Mouse (Mus musculus) thymus, postnatal 14 days (tissue): Measurements from ENCODE around the gene Cdhr5.
"Not testable (repeated sequence)": the region's sequence is repeated elsewhere in the genome, so short reads cannot be mapped to it uniquely, and the experiment has no call there.

Source experiments
- DNase-seq: peaks from one replicate; pipeline ENCODE4 v3.0.0; 2021

Cdhr5 gene

GRCm38 (mm10) chr7:141277701-141278678 is 1.4 kb upstream of the Cdhr5 start:
- no peak for DNase-seq

GRCm38 (mm10) chr7:141275356-141275755 is 1.2 kb downstream of the Cdhr5 start:
- no peak for DNase-seq

GRCm38 (mm10) chr7:141270631-141271030 is 6.0 kb downstream of the Cdhr5 start:
- no peak for DNase-seq

- no peak for DNase-seq
Measured at GRCm38 (mm10) chr7:141269273-141269545, 7.4 kb downstream of the Cdhr5 start.

- DNase-seq, result no peak
Measured at GRCm38 (mm10) chr7:141268466-141269272, 7.9 kb downstream of the Cdhr5 start.

- DNase-seq, result peak; percentile 78
Measured at GRCm38 (mm10) chr7:141265739-141266561, 10.6 kb downstream of the Cdhr5 start, which contains the start of gene Irf7. Irf7 (minus strand) TSS chr7:141266481.

GRCm38 (mm10) chr7:141265411-141265738 is 11.2 kb downstream of the Cdhr5 start:
- no peak for DNase-seq

- peak; percentile 81 for DNase-seq
Measured at GRCm38 (mm10) chr7:141264761-141265410, 11.7 kb downstream of the Cdhr5 start.

GRCm38 (mm10) chr7:141264041-141264700 is 12.4 kb downstream of the Cdhr5 start:
- no peak for DNase-seq

GRCm38 (mm10) chr7:141263640-141264039 is 12.9 kb downstream of the Cdhr5 start:
- no peak for DNase-seq

- DNase-seq, result no peak
Measured at GRCm38 (mm10) chr7:141261480-141261879, 15.1 kb downstream of the Cdhr5 start.

GRCm38 (mm10) chr7:141256159-141256558 is 20.4 kb downstream of the Cdhr5 start:
- no peak for DNase-seq

GRCm38 (mm10) chr7:141250486-141250885 is 26.1 kb downstream of the Cdhr5 start:
- not testable (repeated sequence) for DNase-seq

GRCm38 (mm10) chr7:141231551-141231950 is 45.0 kb downstream of the Cdhr5 start:
- no peak for DNase-seq

- no peak for DNase-seq
Measured at GRCm38 (mm10) chr7:141231111-141231510, 45.5 kb downstream of the Cdhr5 start.

- no peak for DNase-seq
Measured at GRCm38 (mm10) chr7:141230570-141230969, 46.0 kb downstream of the Cdhr5 start.

- no peak for DNase-seq
Measured at GRCm38 (mm10) chr7:141229702-141230101, 46.9 kb downstream of the Cdhr5 start.

- peak; percentile 94 for DNase-seq
Measured at GRCm38 (mm10) chr7:141228279-141229067, 48.1 kb downstream of the Cdhr5 start, which contains the start of gene Phrf1. Phrf1 (plus strand) TSS chr7:141228784.

GRCm38 (mm10) chr7:141227796-141228195 is 48.8 kb downstream of the Cdhr5 start:
- DNase-seq, result no peak

- DNase-seq, result no peak
Measured at GRCm38 (mm10) chr7:141226535-141226934, 50.1 kb downstream of the Cdhr5 start.

GRCm38 (mm10) chr7:141222696-141223215 is 53.8 kb downstream of the Cdhr5 start:
- DNase-seq, result no peak
